Mouse (Mus musculus) kidney, postnatal 14 days (tissue): ENCODE measurements around the gene C1s2.
"Not testable (repeated sequence)": the region's sequence is repeated elsewhere in the genome, so short reads cannot be mapped to it uniquely, and the experiment has no call there.

Source experiments
- DNase-seq: peaks from one replicate; pipeline ENCODE4 v3.0.0; 2022; ENCODE audit warnings: mixed read lengths

Gene C1s2

DNA sequence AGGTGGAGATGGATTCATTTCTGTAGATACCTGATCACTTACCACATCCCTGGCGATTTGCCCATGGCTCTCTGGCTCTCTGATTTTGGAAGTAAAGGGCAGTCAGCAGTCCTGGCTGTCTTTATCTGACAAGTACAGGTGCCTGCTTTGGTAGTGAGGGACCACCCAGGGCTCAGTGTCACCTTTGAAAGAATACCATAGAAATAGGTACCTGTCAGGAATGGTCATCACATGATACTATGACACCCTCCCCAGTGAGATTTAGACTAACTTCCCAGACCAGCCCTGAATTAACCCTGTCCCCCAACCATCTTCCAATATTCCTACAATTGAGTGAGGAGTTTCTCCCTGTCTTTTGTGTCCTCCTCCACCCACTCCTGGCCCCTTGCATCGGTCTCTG lies at the start of gene C1s2:
TSS of gene C1s2 (minus strand) at position 101 of the 400 bp plus-strand sequence.
- not testable (repeated sequence) for DNase-seq

DNA sequence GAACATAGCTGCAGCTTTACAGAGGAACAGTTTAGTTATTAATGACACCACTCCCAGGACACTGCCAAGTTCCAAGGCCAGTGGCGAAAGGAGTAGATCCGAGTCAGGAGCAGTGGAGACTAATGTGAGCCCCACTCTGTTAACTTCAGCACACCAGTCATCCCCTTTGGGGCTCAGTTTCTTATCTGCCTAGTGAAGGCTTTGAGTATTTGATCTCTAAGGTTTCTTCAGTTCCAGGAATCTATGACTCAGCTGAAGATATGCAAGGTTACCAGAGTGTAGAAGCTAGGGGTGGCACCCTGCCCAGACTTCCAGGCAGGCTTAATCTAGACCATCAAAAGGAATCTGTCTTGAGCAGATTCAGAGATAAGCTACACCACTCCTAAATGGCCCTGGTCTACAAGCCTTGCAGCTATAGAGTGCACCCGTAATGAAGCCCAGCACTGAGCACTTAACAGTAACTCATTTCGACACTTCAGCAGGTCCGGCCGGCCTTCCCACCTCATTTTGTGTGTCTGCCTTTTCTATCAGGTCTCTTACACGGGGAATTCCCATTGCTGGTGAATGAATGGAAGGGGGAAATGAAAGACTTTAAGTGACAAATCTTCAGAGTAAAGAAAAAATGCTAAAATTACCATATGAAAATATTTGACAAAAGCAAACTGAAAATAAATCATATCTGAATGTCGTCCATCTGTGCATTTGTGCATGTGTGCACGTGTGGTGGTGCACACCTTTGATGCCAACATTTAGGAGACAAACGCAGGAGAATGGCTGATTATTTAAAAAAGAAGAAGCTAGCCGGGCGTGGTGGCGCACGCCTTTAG lies 47.9 kb upstream of the C1s2 start:
- DNase-seq, result peak; percentile 79

DNA sequence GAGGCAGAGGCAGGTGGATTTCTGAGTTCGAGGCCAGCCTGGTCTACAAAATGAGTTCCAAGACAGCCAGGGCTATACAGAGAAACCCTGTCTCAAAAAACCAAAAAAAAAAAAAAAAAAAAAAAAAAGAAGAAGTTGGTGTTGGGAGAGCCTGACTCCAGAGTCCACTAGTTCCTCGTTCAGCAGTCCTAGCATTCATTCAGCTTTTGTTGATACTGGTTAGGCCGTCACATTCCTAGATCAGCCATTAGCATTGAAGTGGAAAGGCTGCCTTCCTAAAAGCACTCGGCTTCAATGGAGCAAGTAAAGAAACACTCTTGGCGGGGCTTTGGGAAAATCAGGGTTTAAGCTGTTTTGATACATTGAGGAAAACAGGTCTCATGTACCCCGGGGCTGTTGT lies 46.4 kb upstream of the C1s2 start:
- DNase-seq, result peak; percentile 45

DNA sequence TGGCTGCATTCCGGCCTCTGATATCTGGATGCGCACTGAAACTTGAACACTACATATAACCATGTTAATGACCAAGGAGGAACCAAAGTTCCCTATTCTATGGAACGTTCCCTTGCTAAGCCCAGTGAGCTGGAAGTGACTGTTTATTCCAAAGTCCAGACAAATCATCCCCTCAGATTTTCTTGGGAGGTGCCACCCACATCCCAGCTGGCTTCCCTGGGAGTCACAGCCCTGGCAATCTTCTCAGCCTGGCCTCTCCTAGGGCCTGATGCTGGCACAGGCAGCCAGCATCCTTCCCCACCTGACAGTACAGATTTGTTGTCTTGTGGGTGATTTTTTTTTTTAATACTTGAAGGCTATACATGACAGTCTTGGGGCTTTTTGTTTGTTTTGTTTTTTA lies 43.6 kb upstream of the C1s2 start:
- DNase-seq, result peak; percentile 54

DNA sequence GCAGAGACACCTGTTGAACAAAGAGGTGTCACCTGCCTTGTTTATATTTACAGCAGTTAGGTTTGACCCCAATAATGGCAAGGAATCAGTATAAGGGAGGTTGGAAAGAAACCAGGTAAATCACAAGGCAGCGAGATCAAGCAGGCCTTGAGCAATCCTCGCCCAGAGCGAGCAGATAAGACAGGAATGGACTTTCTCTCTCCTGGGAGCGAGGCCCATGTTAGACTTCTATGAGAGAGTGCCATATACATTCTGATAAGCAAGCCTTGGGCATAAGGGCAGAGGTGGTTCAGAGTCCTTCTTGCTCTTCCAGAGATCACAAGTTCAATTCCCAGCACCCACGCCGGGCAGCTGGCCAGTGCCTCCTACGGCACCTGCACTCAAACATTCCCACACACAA lies 42.9 kb upstream of the C1s2 start:
- DNase-seq, result no peak

DNA sequence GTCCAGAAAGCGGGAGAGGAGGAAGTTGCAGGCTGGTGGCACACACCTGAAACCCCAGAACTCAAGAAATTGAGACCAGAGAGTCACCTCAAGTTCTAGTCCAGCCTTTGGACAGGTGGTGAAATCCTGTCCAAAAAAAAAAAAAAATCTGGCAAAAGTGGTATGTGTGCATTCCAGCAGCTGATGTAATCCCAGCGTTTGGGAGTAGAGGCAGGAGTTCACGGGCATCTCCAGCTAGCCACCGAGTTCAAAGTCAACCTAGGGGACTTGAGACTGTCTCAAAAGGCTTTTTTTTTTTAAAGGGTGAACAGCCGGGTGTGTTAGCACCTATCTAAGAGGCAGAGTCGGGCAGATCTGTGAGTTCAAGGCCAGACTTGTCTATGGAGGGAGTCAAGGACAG lies 40.3 kb upstream of the C1s2 start:
- DNase-seq, result no peak

DNA sequence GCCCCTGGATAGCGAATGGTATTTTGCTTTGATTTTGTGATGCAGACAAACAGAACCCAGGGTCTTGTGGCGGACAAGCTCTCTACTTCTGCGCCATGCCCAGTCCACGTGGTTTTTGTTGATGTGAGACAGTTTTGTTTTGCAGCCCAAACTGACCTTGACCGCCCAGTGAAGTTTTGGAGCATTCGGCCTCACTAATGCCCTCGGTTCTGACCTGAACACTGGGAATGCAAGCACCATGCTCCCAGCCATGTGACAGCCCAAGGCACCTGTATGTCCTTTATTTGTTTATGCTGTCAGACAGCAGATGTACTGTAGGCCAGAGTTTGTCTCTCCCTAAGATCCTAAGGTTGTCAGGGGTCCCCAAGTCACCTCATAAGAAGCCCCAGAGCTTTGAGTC lies 38.7 kb upstream of the C1s2 start:
- no peak for DNase-seq

DNA sequence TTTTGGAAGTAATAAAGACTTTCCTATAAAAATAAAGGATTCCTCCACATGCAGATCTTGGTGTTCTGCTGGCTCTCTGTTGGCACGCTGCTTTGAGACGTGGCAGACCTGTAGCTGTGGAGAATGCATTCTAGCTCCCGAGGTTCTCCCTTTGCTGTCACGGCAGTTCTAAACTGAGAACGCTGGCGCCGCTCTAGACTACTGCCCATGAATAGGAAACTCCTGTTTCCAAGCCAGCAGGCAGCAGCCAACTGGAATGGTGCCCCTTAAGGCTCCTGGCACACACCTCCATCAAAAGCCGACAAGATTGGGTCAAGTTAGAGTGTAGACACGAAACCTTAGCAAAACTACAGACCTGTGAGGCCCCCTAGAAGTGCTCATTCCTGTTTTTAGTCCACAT lies 37.7 kb upstream of the C1s2 start:
- no peak for DNase-seq

DNA sequence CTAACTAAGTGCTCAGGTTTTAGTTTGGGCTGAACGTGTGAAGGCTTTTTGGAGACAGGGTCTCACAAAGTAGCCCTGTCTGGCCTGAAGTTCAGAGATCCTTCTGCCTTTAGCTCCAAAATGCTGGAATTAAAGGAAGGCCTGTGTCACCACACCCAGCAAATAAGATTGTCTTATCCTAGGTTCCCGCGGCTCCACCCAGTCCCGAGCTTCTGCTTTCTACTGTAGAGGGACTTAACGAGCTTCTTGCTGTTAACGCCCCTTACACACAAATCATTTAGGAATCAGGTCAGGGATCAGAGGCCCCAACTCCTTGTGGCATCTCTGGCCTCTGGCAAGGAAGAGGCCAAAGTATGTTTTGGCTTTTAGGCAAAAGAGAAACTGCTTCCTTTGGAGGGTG lies 36.2 kb upstream of the C1s2 start:
- DNase-seq, result no peak

DNA sequence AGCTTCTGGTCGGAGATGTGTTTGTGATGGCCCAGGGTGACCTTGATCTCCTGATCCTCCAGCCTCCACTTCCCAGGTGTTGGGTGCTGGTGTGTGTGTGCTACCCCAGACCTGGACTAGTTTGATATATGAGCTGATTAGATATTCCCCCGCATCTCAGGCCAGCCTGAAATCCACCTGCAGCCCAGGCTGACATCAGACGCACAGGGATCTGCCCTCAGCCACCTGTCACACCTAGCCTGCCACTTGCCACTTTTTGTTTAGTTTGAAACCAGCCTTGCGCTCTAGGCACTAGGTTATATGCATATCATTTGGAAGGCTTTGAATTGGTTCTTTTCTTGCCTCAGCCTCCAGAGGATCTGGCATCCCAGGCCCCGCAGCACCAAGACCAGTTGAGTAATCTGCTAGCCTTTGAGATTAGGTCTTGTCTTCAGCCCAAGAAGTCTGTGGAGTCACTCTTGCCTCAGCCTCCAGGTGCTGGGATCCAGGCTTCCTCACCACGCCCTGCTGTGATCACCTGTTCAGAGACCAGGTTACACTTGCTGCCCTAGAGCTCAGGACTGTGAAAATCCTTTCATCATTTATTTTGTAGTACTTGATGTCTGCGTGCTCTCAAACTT lies 34.5 kb upstream of the C1s2 start:
- no peak for DNase-seq

DNA sequence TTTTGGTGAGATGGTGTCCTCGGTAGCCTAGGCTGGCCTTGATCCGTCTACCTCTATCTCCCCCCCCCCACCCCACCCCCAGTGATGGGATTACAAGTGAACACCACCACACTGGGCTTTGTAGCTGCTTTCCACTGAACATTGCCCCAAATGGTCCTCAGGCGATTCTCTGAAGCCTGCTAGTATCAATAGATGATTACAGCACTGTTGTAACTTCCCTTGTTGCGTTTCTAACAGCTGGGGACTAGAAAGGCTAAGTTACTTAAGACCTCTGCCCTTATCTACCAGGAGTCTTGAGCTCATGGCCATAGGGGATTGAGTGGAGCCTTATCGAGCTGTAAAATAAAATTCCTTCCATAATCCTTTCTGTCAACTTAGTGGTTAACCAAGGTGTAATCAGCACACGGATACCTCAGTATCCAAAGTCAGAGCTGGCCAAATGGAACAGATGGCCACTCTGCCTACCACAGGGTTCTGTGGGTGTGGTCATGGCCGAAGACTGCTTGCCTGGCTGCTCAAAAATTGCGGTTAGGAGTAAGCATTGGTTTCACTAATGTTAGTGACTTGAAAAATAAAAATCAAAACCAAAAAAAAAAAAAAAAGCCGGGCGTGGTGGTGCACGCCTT lies 33.5 kb upstream of the C1s2 start:
- no peak for DNase-seq

DNA sequence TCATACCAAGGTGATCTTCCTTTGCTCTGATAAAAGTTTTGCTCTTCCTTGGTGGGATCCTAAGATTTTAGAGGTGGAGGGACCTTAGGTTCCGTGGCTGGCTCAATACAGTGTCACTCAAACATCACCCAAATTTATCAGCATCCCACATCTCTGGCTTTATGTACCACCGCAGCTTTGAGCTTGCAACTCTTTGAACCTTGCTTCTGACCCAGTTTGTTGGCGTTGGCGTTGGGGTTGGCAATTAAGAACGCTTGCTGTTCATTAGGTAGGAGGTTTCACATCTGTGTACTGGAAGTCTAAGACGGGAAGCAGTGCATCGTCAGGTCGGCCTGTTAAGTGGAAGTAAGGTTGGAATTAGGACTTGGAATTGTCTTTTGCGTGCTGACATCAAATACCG lies 29.1 kb upstream of the C1s2 start:
- DNase-seq, result no peak

DNA sequence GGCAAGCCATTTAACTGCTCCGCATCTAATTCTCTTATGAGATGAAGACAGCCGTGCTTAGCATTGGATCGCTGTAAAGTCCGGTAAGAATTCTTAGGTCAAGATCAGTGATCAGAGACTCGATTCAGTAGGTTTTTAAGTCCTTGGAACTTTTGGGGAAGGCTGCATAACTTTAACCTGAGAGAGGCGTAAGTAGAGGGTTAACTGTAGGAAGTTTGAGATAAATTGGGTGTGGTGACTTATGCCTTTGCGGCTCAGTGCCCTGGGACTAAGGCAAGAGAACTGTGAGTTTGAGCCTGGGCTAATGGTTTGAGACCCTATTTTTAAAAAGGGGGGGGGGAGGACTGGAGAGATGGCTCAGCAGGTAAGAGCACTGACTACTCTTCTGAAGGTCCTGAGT lies 28.4 kb upstream of the C1s2 start:
- no peak for DNase-seq

DNA sequence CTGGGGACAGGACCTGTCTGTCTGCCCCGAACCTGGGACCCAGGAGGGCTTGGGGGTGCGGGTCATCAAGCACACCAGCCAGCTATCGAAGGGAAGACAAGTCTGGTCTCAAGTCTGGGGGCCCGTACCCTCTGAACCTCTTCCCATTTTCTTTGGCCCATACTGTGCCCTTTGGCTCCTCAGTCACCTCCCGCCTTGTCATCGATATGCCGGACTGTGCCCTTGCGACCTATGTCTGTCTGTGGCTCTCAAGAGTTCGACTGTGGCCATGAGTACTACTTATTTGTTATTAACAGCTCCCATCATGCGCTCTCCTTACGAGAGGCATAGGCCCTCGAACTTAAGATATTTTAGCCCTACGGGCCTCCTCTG lies 27.5 kb upstream of the C1s2 start:
- DNase-seq, result no peak

DNA sequence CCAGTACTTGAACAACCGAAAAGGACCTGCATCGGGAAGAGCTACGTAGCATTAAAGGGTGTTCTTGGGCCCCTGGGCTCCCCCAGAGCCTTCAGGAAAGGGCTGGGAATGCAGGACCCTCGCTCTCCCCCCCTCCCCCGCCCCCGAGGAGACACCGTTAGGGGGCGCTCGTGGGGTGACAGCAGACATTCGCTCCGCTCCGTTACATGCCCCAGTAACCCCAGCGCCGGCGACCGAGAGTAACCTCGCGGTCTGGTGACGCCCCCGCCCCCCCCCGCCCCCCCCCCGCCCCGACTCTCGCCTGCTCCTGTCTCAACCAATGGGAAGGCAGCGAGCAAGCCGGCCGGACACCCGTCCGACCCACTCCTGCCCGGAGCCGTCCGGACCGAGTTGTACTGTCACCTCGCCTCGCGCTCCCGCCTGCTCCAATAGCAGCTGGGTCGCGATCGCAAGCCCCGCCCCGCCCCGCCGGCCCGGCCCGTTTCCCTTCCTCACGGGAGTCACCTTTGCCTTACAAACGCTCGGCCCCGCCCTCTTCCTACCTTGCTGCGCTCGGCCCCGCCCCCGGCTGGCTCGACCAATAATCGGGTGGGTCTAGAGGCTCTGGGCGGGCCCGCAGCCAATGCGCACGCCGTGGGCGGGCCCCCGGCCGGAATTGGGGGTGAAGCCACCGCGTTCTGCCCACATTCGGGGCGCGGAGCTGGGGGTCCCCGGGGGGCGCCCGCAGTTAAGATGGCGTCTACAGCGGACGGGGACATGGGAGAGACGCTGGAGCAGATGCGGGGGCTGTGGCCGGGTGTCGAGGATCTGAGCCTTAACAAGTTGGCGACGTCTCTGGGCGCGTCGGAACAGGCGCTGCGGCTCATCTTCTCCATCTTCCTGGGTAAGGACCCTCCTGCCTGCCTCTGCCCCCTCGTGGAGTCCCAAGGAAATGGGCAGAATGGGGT lies 26.9 kb upstream of the C1s2 start, which contains the start of gene Lpcat3:
TSS of gene Lpcat3 (plus strand) at position 551 of the 947 bp plus-strand sequence.
- peak; percentile 100 for DNase-seq

DNA sequence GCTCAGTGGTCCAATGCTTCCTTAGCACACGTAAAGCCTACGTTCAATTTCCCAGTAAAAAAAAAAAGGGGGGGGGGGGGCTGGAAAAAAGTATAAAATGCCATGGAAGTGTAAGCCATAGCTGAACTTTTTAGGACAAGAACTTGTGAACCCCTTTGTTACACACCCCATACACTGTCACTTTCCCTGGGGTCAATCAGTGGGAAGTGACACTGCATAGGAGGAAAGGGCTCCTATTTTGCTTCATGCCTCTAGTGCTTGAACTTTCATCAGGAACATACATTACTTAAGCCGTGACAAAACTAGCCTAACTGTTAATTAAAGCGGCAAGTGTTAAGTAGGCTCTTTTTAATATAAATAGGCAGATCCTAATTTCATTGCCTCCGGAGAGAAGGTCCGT lies 26.1 kb upstream of the C1s2 start:
- DNase-seq, result no peak

DNA sequence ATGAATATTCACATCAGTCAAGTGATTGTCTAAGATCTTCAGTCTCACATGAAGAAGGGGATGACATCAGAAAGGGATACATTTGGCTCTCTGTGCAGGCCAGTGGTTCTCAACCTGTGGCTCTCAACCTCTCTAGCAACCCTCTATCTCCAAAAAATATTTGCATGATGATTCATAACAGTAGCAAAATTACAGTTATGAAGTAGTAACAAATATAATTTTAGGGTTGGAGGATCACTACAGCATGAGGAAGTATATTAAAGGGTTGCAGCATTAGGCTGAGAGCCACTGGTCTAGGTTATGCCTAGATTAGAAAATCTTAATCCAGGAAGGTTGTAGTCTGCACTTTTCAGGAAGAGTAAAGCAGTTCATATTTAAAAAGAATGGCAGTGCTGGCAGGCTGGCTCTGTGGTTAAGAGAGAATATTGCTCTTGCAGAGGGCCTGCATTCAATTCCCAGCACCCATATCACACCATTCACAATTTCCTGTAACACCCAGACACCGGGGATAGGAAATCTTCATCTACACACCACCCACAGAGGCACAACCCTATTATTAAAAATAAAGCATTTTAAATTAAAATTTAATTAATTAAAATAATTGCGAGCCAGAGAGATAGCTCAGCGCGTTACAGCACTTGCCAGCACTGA lies 25.4 kb upstream of the C1s2 start:
- DNase-seq, result no peak

DNA sequence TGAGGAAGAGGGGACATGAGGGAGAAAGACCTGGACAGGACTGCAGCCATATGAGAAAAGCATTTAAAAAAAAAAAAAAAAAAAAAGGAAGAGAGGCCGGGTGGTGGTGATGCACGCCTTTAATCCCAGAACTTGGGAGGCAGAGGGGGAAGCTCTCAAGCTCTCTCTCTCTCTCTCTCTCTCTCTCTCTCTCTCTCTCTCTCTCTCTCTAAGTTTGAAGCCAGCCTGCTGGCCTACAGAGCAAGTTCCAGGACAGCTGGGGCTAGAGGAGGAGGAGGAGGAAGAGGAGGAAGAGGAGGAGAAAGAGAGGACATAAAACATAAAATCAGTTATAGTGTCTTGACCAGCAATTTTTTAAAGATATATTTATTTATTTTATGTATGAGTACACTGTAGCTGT lies 22.2 kb upstream of the C1s2 start:
- no peak for DNase-seq

DNA sequence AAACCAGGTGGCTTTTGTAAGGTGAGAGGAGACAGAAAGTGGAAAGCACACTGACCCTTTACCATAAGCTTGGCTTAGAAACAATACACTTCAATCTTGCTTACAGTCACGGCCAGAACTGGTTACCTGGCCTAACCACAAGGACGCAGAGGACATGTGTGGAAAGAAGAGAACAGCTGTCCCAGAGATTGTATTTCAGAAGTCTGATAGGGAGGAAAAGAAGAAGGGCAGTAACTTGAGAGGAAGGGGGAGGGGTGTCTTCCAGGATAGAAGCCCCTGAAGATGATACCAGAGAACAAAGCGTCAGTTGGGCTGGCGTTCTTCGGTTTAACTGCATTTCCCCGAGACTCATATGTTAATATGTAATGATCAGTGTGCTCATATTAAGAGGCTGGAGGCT lies 20.0 kb upstream of the C1s2 start:
- no peak for DNase-seq

DNA sequence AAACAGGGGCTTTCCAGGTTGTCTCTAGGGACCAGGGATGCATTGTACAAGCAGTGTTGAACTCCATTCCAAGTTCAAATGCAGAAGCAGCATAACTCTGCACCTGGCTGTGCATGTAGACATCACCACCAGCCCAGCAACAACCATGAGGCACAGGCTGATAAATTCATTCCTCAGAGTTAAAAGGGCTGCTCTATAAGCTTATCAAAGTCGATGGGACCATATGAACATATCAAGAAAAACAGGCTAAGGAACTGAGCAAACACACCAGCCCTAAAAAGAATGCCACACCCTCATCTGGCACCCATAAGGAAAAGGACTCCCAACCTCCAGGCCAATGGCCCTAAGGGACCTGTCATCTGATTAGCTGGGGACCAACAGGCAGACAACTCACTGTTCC lies 10.5 kb upstream of the C1s2 start:
- DNase-seq, result no peak

DNA sequence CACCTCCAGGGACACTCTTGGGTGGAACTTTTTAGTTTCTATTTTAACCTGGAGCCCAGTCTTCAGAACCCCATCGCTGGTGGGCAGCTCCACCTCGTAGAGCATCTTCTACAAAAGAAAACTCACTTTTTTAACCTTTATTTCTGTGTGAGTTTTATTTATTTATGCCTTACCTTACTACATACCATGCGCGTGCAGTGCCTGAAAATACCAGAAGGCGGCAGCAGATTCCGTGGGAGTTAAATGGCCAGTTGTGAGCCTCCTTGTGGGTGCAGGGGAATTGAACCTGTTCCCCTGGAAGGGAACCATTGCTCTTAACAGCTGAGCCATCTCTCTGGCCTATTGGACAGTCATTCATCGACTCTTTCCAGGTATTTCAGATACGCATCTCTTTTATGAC lies 5.1 kb upstream of the C1s2 start:
- DNase-seq, result peak; percentile 77

DNA sequence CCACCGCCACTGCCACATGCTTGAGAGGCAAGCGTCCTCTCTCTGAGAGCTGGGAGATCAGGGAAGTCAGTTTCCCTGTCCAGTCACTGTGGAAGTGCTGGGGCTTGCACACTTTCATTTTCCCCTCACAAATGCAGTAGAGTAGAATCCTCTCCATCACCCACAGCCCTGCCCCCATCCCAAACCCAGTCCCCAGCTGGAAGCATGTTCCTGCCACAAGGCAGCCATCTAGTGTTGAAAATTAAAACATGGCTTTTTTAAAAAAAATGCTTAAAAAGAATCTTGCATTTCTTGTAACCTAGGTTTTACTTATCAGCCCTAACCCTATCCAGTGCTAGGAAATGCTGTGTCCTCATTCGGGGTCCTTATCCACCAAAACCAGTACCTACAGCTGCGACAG lies 4.2 kb upstream of the C1s2 start:
- DNase-seq, result no peak
